Comparison of ENCODE assay signal across 26 mouse cellular contexts in genomic region chr2:28978461-28978860, GRCm38 (mm10).
DNase-seq lines count a peak whose midpoint lies in the region; ATAC-seq and TF ChIP-seq lines count a peak whose summit lies in the region.
"Had no signal": no experiment of that assay in that cellular context is flagged by ENCODE, and none has a peak within 500 bp of the region (broad histone marks: within the 10 kb centered on the region; RNA-seq: fewer than 3 reads in every experiment).

No protein-coding gene starts in this region.

- H3K9me3 ChIP-seq in forebrain, embryonic 12.5 days = no peaks in the 10 kb centered on the region
- no peaks in the 10 kb centered on the region for H3K9me3 ChIP-seq in forebrain, embryonic 13.5 days (replicated peaks)
- H3K9me3 ChIP-seq in intestine, embryonic 16.5 days (ENCODE audit: control insufficient read depth, low read length) = no peaks in the 10 kb centered on the region
- no peaks in the 10 kb centered on the region for H3K9me3 ChIP-seq in intestine, postnatal 0 days (ENCODE audit: control insufficient read depth)
- no peaks in the 10 kb centered on the region for H3K9me3 ChIP-seq in neural tube, embryonic 13.5 days
- H3K9me3 ChIP-seq in embryonic facial prominence, embryonic 15.5 days (replicated peaks) = no peaks in the 10 kb centered on the region
- H3K9me3 ChIP-seq: G1E; hindbrain, embryonic 12.5 days had no signal

- no peak overlapping the region for H3K4me2 ChIP-seq in forebrain, embryonic 12.5 days
- no peak overlapping the region for H3K4me2 ChIP-seq in forebrain, embryonic 13.5 days
- H3K4me2 ChIP-seq in intestine, embryonic 16.5 days (ENCODE audit: low read depth, low read length) = no peak overlapping the region
- H3K4me2 ChIP-seq in intestine, postnatal 0 days (replicated peaks; ENCODE audit: low read depth) = no peak overlapping the region
- H3K4me2 ChIP-seq in neural tube, embryonic 13.5 days = no peak overlapping the region
- H3K4me2 ChIP-seq in embryonic facial prominence, embryonic 15.5 days (replicated peaks) = no peak overlapping the region
- H3K4me2 ChIP-seq: heart, embryonic 11.5 days; hindbrain, embryonic 12.5 days had no signal

- peaks cover 38% of the 10 kb centered on the region for H3K4me1 ChIP-seq in forebrain, embryonic 12.5 days
- peaks cover 30% of the 10 kb centered on the region for H3K4me1 ChIP-seq in forebrain, embryonic 13.5 days
- H3K4me1 ChIP-seq in intestine, embryonic 16.5 days (ENCODE audit: control insufficient read depth, insufficient read depth, low read length) = peaks cover 13% of the 10 kb centered on the region
- no peaks in the 10 kb centered on the region for H3K4me1 ChIP-seq in intestine, postnatal 0 days (replicated peaks; ENCODE audit: control insufficient read depth, insufficient read depth, low read length)
- H3K4me1 ChIP-seq in neural tube, embryonic 13.5 days (replicated peaks) = peaks cover 43% of the 10 kb centered on the region
- peaks cover 4% of the 10 kb centered on the region; the same call in 1 of the 2 replicates for H3K4me1 ChIP-seq in embryonic facial prominence, embryonic 15.5 days

- peaks cover 97% of the 10 kb centered on the region for H3K27me3 ChIP-seq in forebrain, embryonic 12.5 days
- peaks cover 85% of the 10 kb centered on the region for H3K27me3 ChIP-seq in forebrain, embryonic 13.5 days
- H3K27me3 ChIP-seq in intestine, embryonic 16.5 days (replicated peaks; ENCODE audit: control insufficient read depth, insufficient read depth, low read length) = no peaks in the 10 kb centered on the region; the same call in 1 of the 2 replicates
- H3K27me3 ChIP-seq in intestine, postnatal 0 days (replicated peaks; ENCODE audit: control insufficient read depth, insufficient read depth, low read length) = no peaks in the 10 kb centered on the region
- peaks cover 75% of the 10 kb centered on the region for H3K27me3 ChIP-seq in neural tube, embryonic 13.5 days
- peaks cover 30% of the 10 kb centered on the region for H3K27me3 ChIP-seq in embryonic facial prominence, embryonic 15.5 days

- H3K27ac ChIP-seq in forebrain, embryonic 12.5 days = no peak overlapping the region
- no peak overlapping the region for H3K27ac ChIP-seq in forebrain, embryonic 13.5 days
- no peak overlapping the region for H3K27ac ChIP-seq in intestine, embryonic 16.5 days (ENCODE audit: low read length)
- no peak overlapping the region for H3K27ac ChIP-seq in intestine, postnatal 0 days (ENCODE audit: low read depth, low read length)
- H3K27ac ChIP-seq in neural tube, embryonic 13.5 days (replicated peaks) = no peak overlapping the region
- no peak overlapping the region for H3K27ac ChIP-seq in embryonic facial prominence, embryonic 15.5 days (replicated peaks)
- H3K27ac ChIP-seq: hindbrain, embryonic 12.5 days; hindbrain, postnatal 0 days had no signal

- WGBS in forebrain, embryonic 12.5 days = 53% methylated on average over 4 of the region's 4 CpGs
- WGBS in forebrain, embryonic 13.5 days = 48% methylated on average over 4 of the region's 4 CpGs
- 74% methylated on average over 4 of the region's 4 CpGs for WGBS in intestine, embryonic 16.5 days
- WGBS in intestine, postnatal 0 days = 70% methylated on average over 4 of the region's 4 CpGs
- WGBS in neural tube, embryonic 13.5 days = 48% methylated on average over 4 of the region's 4 CpGs
- 45% methylated on average over 4 of the region's 4 CpGs for WGBS in embryonic facial prominence, embryonic 15.5 days

- H3K9ac ChIP-seq in forebrain, embryonic 12.5 days = no peak overlapping the region
- no peak overlapping the region for H3K9ac ChIP-seq in forebrain, embryonic 13.5 days
- 0 out of 2 replicates have a peak overlapping the region, but pooled peaks have one; percentile 7 for H3K9ac ChIP-seq in intestine, embryonic 16.5 days (ENCODE audit: low read depth, low read length)
- H3K9ac ChIP-seq in intestine, postnatal 0 days (ENCODE audit: low read depth, low read length) = no peak overlapping the region
- peak overlapping the region; percentile 26; the same call in 1 of the 2 replicates for H3K9ac ChIP-seq in neural tube, embryonic 13.5 days
- no peak overlapping the region for H3K9ac ChIP-seq in embryonic facial prominence, embryonic 15.5 days
- H3K9ac ChIP-seq: hindbrain, embryonic 12.5 days had no signal

- no peak overlapping the region for H3K4me3 ChIP-seq in forebrain, embryonic 12.5 days (replicated peaks)
- H3K4me3 ChIP-seq in forebrain, embryonic 13.5 days = no peak overlapping the region
- H3K4me3 ChIP-seq in intestine, embryonic 16.5 days (ENCODE audit: low read length) = no peak overlapping the region
- H3K4me3 ChIP-seq in intestine, postnatal 0 days (ENCODE audit: low read depth, low read length) = no peak overlapping the region
- no peak overlapping the region for H3K4me3 ChIP-seq in neural tube, embryonic 13.5 days
- no peak overlapping the region for H3K4me3 ChIP-seq in embryonic facial prominence, embryonic 15.5 days (replicated peaks)
- H3K4me3 ChIP-seq: erythroblast, embryonic 14.5 days; hindbrain, embryonic 12.5 days had no signal

- TF ChIP-seq CTCF in intestine, postnatal 0 days (IDR thresholded peaks at IDR 0.05; ENCODE audit: low read depth) = no peak

- peak; percentile 20; the same call in 1 of the 2 replicates for ATAC-seq in forebrain, embryonic 12.5 days (ENCODE audit: low FRiP score)
- no peak for ATAC-seq in forebrain, embryonic 13.5 days
- ATAC-seq in intestine, embryonic 16.5 days = no peak
- ATAC-seq in intestine, postnatal 0 days = no peak
- ATAC-seq in neural tube, embryonic 13.5 days (ENCODE audit: low read depth) = no peak
- 0 out of 2 replicates have a peak, but pooled peaks have one; percentile 17 for ATAC-seq in embryonic facial prominence, embryonic 15.5 days (ENCODE audit: insufficient number of reproducible peaks, low FRiP score, low TSS enrichment, low read depth)
- ATAC-seq: forebrain, embryonic 16.5 days; hindbrain, postnatal 0 days; inflammation-experienced regulatory T-cells, adult 6 months; Patski had no signal

- H3K36me3 ChIP-seq in forebrain, embryonic 12.5 days (replicated peaks) = no peaks in the 10 kb centered on the region
- H3K36me3 ChIP-seq in forebrain, embryonic 13.5 days (ENCODE audit: poor library complexity, severe bottlenecking) = no peaks in the 10 kb centered on the region
- no peaks in the 10 kb centered on the region for H3K36me3 ChIP-seq in intestine, embryonic 16.5 days (ENCODE audit: control insufficient read depth, insufficient read depth, low read length)
- no peaks in the 10 kb centered on the region for H3K36me3 ChIP-seq in intestine, postnatal 0 days (ENCODE audit: control insufficient read depth, insufficient read depth)
- H3K36me3 ChIP-seq in neural tube, embryonic 13.5 days = no peaks in the 10 kb centered on the region
- no peaks in the 10 kb centered on the region for H3K36me3 ChIP-seq in embryonic facial prominence, embryonic 15.5 days
- H3K36me3 ChIP-seq: G1E; hindbrain, embryonic 12.5 days had no signal

- DNase-seq in neural tube, embryonic 10.5 days (ENCODE audit: extremely low spot score, low spot score) = no peak
- DNase-seq: adrenal gland, adult 2 months; adrenal gland, postnatal 14 days; B cell, adult 2 months; cerebellum, adult 11-12 months; cerebellum, adult 8-10 months; cerebellum, postnatal 10 days; cerebellum, postnatal 36 days; embryo, embryonic 11 days; gastrocnemius, postnatal 10 days; gastrocnemius, postnatal 36 days; kidney, adult 11 months had no signal

Comparison
In these comparisons a context has a peak if more than half of its experiments do, and no peak if none do; other contexts are left out.
1. ATAC-seq: peak in forebrain, embryonic 12.5 days (single experiment) and embryonic facial prominence, embryonic 15.5 days (single experiment); none in forebrain, embryonic 13.5 days (single experiment), intestine, embryonic 16.5 days (single experiment), intestine, postnatal 0 days (single experiment) and neural tube, embryonic 13.5 days (single experiment).
2. H3K9ac ChIP-seq: peak in intestine, embryonic 16.5 days (single experiment) and neural tube, embryonic 13.5 days (single experiment); none in forebrain, embryonic 12.5 days (single experiment), forebrain, embryonic 13.5 days (single experiment), intestine, postnatal 0 days (single experiment) and embryonic facial prominence, embryonic 15.5 days (single experiment).